Mouse (Mus musculus) liver, adult 2 months (tissue): ENCODE measurements around the gene Atad3a. TPM values are rescaled to one million over a fixed set of nuclear protein-coding genes. Genes with fewer than 3 reads are reported as not detected.
A peak's percentile ranks its signal among the peaks of the same experiment; 100 is the strongest.

Source experiments
- DNase-seq: peaks from one replicate; pipeline ENCODE4 v3.0.0-alpha.2; 2011; ENCODE audit warnings: low read depth, low spot score; ENCODE audit errors: extremely low read depth
- H3K27ac ChIP-seq: fragments of 200-500 bp; replicated peaks from 2 replicates; pipeline ENCODE4 v1.5.1; 2012; ENCODE audit warnings: low read depth, mild to moderate bottlenecking, control low read depth, inconsistent platforms, low read length; ENCODE audit not compliant: insufficient read depth
- H3K27me3 ChIP-seq: fragments of 200-500 bp; 2 replicates; pipeline ENCODE4 v1.6.1; 2012; ENCODE audit warnings: mild to moderate bottlenecking, moderate library complexity, low read length, inconsistent platforms; ENCODE audit not compliant: control insufficient read depth, insufficient read depth
- H3K36me3 ChIP-seq: fragments of 200-500 bp; 2 replicates; pipeline ENCODE4 v1.6.1; 2012; ENCODE audit warnings: low read length, inconsistent platforms; ENCODE audit not compliant: control insufficient read depth, insufficient read depth
- H3K4me1 ChIP-seq: fragments of 200-500 bp; 2 replicates; pipeline ENCODE4 v1.6.1; 2011; ENCODE audit warnings: low read length; ENCODE audit not compliant: control insufficient read depth, insufficient read depth
- H3K4me3 ChIP-seq: fragments of 200-500 bp; 2 replicates; pipeline ENCODE4 v1.5.1; 2011; ENCODE audit warnings: low read depth, mild to moderate bottlenecking, control low read depth, low read length, moderate library complexity; ENCODE audit not compliant: insufficient read depth
- H3K79me2 ChIP-seq: fragments of 200-500 bp; 2 replicates; pipeline ENCODE4 v1.6.1; 2012; ENCODE audit warnings: inconsistent platforms, mild to moderate bottlenecking, low read length, moderate library complexity; ENCODE audit not compliant: control insufficient read depth, insufficient read depth
- H3K9ac ChIP-seq: fragments of 200-500 bp; 2 replicates; pipeline ENCODE4 v1.6.1; 2012; ENCODE audit warnings: low read depth, mild to moderate bottlenecking, control low read depth, inconsistent platforms, low read length
- CTCF ChIP-seq: fragments of 200-500 bp; IDR thresholded peaks from 2 replicates; pipeline ENCODE4 v1.5.1; 2011; ENCODE audit warnings: low read depth, low read length, control low read depth
- POLR2A ChIP-seq: fragments of 200-500 bp; IDR thresholded peaks from 2 replicates; pipeline ENCODE4 v1.6.1; 2011; ENCODE audit warnings: low read length, control low read depth; ENCODE audit not compliant: insufficient read depth; ENCODE audit errors: extremely low read depth
- WGBS: fragments of 180-500 bp; shearing (Covaris S2); methylation state at CpG from one replicate; pipeline ENCODE4 v1.1.7; 2018; 5-methylcytosine and 5-hydroxymethylcytosine counted together
- polyA plus RNA-seq: library from polyadenylated mRNA; depleted of rRNA; stranded (reverse); fragments of >200 nt; gene quantifications from 2 replicates; pipeline ENCODE4 v1.2.3, GENCODE M21; 2012
- total RNA-seq: library from RNA; depleted of rRNA; stranded (reverse); fragments of >200 nt; gene quantifications from 2 replicates; pipeline ENCODE4 v1.2.3, GENCODE M21; 2014

Atad3a gene
- total and polyA plus RNA-seq, 2 experiments = 54.5 to 129 TPM

GRCm38 (mm10) chr4:155733267-155733666, 27.6 kb downstream of the Atad3a start:
- Histone ChIP-seq H3K79me2 (no peaks in the 10 kb centered on the region), H3K27me3 (no peaks in the 10 kb centered on the region), H3K36me3 (0 out of 2 replicates have a peak, but pooled peaks cover 5% of the 10 kb centered on the region), H3K27ac (no peak overlapping the region), H3K9ac (no peak overlapping the region), H3K4me1 (no peaks in the 10 kb centered on the region; the same call in none of the 2 replicates), H3K4me3 (no peak overlapping the region)
- no peak for DNase-seq
- TF ChIP-seq POLR2A (no peak), CTCF (no peak)
- WGBS = 89% methylated on average over 10 of the region's 10 CpGs

DNA sequence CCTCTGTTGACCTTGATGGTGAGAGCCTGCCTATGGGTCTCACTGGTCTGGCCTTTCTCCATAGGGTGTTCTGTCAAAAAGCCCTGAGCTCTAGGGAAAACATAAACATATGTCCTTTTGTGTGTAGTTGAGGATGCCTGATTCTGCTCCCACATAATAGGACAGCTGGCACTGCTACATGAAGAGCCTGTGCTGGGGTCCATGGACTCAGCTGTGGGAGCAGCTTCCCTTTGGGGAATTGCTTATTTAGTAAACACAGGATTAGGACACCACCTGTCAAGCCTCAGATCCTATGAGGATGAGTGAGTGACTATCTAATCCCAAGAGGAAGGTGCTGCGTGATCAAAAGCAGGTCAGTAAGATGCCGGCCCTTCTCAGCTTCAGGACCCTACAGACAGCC, 32.9 kb downstream of the Atad3a start:
- no peak overlapping the region for H3K9ac ChIP-seq
- H3K27ac ChIP-seq = no peak overlapping the region
- H3K4me3 ChIP-seq = no peak overlapping the region
- DNase-seq = no peak
- H3K4me1 ChIP-seq = no peaks in the 10 kb centered on the region; the same call in 1 of the 2 replicates
- no peaks in the 10 kb centered on the region for H3K79me2 ChIP-seq
- WGBS = 100% methylated on average over 2 of the region's 2 CpGs
- H3K27me3 ChIP-seq = no peaks in the 10 kb centered on the region
- peaks cover 11% of the 10 kb centered on the region; the same call in 1 of the 2 replicates for H3K36me3 ChIP-seq
- TF ChIP-seq CTCF = no peak
- TF ChIP-seq POLR2A = no peak

DNA sequence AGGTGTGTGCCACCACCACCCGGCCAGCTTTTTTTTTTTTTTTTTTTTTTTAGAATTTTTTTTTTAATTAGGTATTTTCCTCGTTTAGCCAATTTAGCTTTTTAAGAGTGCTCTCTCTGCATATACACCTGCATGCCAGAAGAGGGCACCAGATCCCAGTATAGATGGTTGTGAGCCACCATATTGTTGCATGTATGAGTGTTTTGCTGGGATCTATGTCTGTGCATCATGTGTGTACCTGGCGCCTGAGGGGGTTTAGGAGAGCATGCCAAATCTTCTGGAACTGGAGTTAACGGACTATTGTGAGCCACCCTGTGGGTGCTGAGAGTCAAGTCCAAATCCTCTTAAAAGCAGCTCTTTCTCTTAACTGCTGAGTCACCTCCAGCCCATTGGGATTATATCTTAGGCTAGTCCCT, 39.2 kb downstream of the Atad3a start:
- no peaks in the 10 kb centered on the region; the same call in 1 of the 2 replicates for H3K79me2 ChIP-seq
- no peak overlapping the region for H3K9ac ChIP-seq
- no peaks in the 10 kb centered on the region for H3K27me3 ChIP-seq
- no peaks in the 10 kb centered on the region for H3K4me1 ChIP-seq
- H3K36me3 ChIP-seq = peaks cover 19% of the 10 kb centered on the region
- DNase-seq = peak; percentile 15
- TF ChIP-seq CTCF (peak; percentile 37), POLR2A (no peak)
- 68% methylated on average over 4 of the region's 4 CpGs for WGBS
- no peak overlapping the region for H3K4me3 ChIP-seq
- H3K27ac ChIP-seq = no peak overlapping the region

DNA sequence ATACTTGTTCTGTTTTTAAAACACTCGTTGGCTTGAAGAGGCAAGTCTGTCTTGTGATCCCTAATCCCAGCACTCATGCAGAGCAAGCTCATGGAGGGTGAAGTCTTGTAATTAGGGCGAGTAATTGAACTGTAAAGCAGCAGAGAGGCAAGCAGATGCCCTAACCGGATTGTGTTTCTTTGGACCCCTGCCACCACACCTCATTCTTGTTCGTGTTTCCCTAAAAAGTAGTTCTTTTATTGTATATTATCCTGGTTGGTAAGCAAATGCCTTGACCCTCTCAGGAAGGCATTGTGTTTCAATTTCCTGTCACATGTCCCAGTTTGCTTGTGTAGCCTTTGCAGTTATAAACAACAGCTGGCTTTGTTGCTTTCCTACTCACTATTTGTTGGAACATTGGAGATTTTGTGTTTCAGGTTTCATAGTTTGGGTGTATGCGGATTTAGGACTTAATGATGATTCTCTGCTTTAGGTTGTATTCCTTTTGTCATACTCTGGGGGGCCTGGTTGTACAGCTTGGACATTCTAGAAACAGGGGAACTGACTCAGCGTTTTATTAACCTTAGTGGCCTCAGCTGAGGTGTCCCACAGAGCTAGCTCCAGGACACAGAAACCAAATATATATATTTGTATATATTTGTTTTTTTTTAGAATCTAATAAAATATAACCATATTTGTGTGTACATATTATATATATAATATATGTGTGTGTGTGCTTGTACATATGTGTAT, 50.2 kb downstream of the Atad3a start:
- TF ChIP-seq POLR2A (no peak), CTCF (no peak)
- Histone ChIP-seq H3K27me3 (no peaks in the 10 kb centered on the region), H3K9ac (0 out of 2 replicates have a peak overlapping the region, but pooled peaks have one; percentile 21), H3K27ac (peak overlapping the region; percentile 52; the same call in 1 of the 2 replicates), H3K79me2 (peaks cover 20% of the 10 kb centered on the region; the same call in 1 of the 2 replicates), H3K4me1 (peaks cover 4% of the 10 kb centered on the region), H3K36me3 (peaks cover 11% of the 10 kb centered on the region; the same call in 1 of the 2 replicates), H3K4me3 (no peak overlapping the region)
- 67% methylated on average over 6 of the region's 6 CpGs for WGBS
- DNase-seq = peak; percentile 31

GRCm38 (mm10) chr4:155708988-155709387, 51.9 kb downstream of the Atad3a start:
- TF ChIP-seq POLR2A = no peak
- no peak for TF ChIP-seq CTCF
- no peak overlapping the region for H3K4me3 ChIP-seq
- H3K27ac ChIP-seq = no peak overlapping the region
- peaks cover 4% of the 10 kb centered on the region for H3K4me1 ChIP-seq
- no peaks in the 10 kb centered on the region for H3K27me3 ChIP-seq
- H3K79me2 ChIP-seq = peaks cover 28% of the 10 kb centered on the region
- no peak for DNase-seq
- no peak overlapping the region for H3K9ac ChIP-seq
- H3K36me3 ChIP-seq = 0 out of 2 replicates have a peak, but pooled peaks cover 2% of the 10 kb centered on the region

DNA sequence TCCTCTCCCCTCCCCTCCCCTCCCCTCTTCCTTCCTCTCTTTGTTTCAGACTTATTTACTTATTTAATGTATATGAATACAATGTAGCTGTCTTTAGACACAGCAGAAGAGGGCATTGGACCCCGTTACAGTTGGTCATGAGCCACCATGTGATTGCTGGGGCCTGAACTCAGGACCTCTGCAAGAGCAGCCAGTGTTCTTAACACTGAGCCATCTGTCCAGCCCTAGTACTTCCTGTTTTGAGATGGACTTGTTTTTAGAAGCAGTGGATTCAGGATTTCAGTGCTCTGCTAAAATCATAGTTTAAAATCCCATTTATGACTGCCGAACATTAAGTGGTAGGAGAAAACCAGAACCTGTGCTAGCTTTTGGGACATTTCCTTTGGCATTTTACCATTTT, 52.3 kb downstream of the Atad3a start:
- Histone ChIP-seq H3K9ac (no peak overlapping the region), H3K27me3 (no peaks in the 10 kb centered on the region), H3K4me1 (peaks cover 4% of the 10 kb centered on the region), H3K36me3 (0 out of 2 replicates have a peak, but pooled peaks cover 2% of the 10 kb centered on the region), H3K27ac (no peak overlapping the region), H3K4me3 (no peak overlapping the region), H3K79me2 (peaks cover 28% of the 10 kb centered on the region)
- 82% methylated on average over 2 of the region's 2 CpGs for WGBS
- no peak for TF ChIP-seq CTCF
- no peak for TF ChIP-seq POLR2A
- no peak for DNase-seq
